Mouse (Mus musculus) c-Kit-positive CD71-negative TER-119-negative erythroid progenitor cells, embryonic 14.5 days (primary cell): ENCODE data around the gene Spata13.

Source experiments
- DNase-seq: peaks from one replicate; pipeline ENCODE4 v3.0.0-alpha.2; 2013; ENCODE audit warnings: low read depth

Gene Spata13

DNA sequence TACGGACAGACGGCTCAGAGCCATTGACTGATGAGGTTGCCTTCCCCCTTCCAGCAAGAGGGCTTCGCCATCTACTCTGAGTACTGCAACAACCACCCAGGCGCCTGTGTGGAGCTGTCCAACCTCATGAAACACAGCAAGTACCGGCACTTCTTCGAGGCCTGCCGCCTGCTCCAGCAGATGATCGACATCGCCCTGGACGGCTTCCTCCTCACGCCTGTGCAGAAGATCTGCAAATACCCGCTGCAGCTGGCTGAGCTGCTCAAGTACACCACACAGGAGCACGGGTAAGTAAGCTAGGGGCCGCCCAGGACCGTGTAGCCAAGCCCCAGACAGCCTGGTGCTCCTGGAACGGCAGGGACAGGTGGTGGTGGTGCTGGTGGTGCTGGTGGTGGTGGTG is 117.8 kb downstream of the Spata13 start:
- no peak for DNase-seq

DNA sequence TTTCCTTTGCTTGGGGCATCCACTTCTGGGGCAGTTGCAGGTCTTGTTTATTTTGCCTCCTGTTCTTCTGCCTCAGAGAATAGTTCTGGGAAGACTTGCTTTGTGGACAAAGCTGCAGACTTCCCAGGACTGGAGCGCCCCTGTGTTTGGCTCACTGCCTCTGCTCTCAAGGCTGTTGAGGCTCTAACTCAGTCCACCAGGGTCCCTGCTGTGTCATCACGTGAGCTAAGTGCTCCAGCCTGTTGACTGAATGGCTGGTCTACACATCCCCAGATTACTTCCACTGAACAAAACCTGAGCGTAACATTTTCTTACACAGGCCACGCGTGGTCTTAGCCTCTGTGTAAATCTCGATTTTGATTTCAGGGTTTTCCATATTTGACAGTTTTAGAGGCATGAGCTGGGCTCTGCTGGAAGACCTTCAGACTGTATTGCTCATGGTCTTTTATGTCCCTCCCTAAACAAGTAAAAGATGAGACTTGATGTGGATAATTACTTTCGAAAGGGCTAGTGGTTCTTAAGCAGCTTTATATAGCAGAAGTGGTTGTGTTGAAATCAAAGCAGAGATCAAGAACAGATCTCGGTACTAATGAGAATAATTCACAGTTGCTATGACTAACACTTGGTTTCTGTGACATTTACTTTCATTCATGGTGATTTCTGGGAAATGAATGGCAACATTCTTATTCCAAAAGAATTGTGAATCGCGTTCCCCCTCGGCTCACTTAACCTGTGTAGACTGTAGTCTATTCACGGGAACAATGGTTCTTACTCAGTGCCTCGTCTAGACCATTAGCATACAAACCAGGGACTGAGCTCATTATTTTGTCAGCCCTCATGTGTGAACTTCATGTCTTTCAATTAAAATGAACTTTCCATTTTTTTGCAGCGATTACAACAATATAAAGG is 119.3 kb downstream of the Spata13 start:
- DNase-seq, result no peak

DNA sequence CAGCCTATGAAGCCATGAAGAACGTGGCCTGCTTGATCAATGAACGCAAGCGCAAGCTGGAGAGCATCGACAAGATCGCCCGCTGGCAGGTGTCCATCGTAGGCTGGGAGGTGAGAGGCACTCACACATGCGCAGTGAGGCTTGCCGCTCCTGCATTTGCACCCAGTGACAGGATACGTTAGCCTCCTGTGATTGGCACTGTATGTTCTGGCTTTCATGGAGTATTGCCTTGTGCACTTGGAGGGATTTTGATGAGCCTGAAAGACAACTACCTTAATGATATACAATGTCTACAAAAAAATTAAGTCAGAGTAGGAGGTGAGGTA is 120.0 kb downstream of the Spata13 start:
- DNase-seq, result no peak

DNA sequence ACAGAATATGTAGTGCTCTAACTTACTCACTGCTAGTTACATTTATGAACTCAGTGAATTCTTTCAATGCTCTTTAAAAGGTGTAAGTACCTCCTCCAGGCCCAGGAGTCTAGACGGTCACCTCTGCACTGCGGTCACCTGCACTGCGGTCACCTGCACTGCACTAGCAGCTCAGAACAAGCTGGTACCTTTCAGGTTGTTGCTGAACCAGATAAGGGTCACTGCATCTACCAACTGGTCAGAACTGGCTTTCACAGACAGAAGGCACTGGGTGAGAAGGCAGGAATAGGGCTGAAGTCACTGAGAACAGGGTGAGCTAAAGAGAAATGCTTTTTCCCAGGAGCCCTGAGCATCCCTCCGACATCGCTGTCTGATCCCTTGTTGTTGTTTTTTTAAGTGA is 120.9 kb downstream of the Spata13 start:
- no peak for DNase-seq

DNA sequence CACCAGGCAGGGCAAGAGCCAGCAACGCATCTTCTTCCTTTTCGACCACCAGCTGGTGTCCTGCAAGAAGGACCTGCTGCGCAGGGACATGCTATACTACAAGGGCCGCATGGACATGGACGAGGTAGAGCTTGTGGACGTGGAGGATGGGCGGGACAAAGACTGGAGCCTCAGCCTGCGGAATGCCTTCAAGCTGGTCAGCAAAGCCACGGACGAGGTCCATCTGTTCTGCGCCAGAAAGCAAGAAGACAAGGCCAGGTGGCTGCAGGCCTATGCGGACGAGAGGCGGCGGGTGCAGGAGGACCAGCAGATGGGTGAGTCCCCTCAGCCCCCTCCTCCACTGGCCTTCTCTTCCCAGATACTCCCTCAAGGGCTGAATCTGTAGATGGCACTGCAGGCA is 122.5 kb downstream of the Spata13 start:
- DNase-seq, result no peak

DNA sequence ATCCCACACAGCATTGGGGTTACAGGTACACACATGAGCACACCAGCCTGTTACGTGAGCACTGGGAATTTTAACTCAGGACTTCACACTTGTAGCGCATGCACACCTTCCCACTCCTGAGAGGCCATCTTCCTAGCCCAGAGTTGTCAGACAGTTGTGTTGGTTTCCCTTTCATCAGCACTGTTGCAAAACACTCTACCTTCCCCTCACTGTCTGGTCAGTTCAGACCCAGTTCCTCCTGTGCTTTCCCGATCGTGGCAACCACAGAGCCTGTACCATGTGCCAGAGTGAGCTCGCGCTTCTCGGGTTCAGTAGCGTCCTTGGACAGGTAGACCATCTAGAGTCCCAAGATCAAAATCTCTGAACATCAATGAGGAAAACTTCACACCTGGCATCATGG is 123.5 kb downstream of the Spata13 start:
- DNase-seq, result no peak

DNA sequence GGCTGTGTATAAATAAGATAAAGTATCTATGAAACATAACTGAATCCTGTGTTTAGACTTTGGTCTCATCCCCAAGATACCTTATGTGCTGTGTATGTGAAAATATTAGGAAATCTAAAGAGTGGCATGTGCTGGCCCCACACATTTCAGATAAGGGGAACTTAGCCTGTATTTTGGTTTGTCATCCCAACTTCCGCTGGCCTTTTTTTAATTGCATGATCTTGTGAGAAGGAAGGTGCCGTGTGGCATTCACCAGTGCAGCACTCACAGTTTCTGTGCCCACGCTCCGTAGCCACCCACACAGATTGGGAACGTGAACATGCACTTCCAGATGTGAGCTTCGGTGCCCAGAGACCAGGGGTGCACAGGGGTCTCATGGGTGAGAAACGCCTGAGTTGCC is 123.9 kb downstream of the Spata13 start:
- DNase-seq, result no peak

DNA sequence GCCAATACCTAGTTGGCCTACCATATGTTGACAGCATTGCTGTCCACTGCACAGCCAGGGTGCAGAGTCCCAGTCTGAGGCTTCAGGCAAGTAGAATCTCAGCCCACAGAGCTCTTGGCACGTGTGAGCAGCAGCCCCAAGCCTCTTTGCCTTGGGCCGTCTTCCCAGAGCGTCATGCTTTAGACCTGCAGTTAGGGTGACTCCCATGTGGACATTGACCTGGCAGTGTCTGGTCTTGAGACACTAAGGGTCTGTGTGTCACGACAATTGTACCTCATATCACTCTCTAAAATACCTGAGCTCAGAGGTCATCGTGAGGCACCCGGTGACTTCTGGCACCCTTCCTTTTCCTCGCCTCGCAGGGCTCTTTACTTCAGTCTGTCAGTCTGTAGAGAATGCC is 125.3 kb downstream of the Spata13 start:
- DNase-seq, result no peak

GRCm38 (mm10) chr14:60761801-60762200 is 128.0 kb downstream of the Spata13 start:
- no peak for DNase-seq

DNA sequence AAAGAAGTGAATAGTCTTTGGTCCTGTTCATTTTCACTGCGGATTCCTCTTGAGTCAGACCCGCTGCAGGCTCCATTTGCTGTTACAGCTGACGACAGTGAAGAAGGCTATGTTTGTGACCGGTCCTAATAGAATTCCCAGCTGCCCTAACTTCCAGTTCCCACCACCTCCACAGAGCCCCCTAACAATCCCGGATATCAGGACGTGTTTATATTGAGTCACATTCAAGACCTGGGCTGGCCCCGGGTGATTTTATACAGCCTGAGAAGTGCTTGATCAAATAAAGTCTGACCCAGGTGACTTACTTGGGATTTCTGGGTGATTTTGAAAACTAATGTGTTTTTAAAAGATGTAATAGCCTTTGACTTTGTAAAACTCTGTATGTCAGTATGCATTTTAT is 129.0 kb downstream of the Spata13 start:
- no peak for DNase-seq

DNA sequence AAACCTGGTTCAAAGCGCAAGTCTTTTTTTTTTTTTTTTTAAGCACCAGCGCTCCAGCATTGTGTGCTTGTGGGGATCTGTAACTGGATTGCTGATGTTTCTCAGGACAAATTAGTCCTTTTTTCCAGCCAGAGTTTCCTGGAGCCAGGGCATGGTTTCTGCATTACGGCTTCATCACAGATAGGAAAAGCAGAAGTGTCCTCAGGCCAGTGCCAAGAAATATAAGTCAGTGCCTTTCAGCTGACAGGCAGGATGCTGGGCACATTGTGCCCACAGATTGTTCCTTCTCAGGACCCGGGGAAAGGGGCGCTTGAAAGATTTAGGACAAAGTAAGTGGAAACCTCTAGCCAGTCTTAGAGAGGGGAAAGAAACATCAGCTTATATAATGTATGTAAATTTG is 129.9 kb downstream of the Spata13 start:
- no peak for DNase-seq

DNA sequence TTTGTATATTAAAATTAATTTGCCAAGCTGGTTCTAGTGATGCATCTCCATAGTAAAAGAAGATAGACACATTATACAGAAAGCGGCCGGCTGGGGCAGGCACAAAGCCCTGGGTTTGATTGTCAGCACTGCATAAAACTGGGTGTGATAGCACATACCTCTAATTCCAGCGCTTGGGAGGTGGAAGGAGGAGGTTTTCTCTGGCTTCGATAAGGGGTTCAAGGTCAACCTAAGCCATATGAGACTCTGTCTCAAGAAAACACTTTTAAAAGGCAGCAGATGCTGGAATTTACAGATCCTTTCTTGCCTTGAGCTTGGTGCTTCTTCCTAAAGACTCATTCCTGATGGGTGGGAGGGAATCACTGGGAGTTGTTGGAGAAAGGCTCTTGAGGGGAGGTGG is 130.7 kb downstream of the Spata13 start:
- DNase-seq, result no peak

GRCm38 (mm10) chr14:60765025-60765424 is 131.2 kb downstream of the Spata13 start:
- no peak for DNase-seq

DNA sequence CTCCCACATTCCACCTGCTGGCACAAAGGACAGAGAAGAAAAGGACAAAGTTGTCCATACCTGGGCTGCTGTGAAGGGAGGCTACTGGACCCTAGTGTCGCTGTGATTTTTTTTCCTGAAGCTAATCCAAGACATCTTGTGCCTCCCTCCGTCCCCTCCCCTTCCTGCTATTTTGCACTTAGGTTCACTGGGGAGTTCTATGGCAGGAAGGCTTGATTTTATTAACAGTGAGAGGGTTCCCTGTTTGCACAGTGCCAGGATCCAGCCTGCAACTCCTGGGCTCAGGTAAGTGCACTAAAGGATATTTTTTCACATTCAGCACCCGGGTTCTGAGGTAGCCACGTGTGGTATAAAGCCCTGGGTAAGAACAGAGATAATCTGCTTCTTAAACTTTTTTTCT is 134.1 kb downstream of the Spata13 start, which contains the start of gene C1qtnf9:
Gene C1qtnf9, plus strand, starts transcription at position 251 of the 400 bp plus-strand sequence.
- no peak for DNase-seq

GRCm38 (mm10) chr14:60769340-60769739 is 135.5 kb downstream of the Spata13 start:
- DNase-seq, result no peak

- DNase-seq, result no peak
Measured at GRCm38 (mm10) chr14:60770594-60770993, 136.8 kb downstream of the Spata13 start.

DNA sequence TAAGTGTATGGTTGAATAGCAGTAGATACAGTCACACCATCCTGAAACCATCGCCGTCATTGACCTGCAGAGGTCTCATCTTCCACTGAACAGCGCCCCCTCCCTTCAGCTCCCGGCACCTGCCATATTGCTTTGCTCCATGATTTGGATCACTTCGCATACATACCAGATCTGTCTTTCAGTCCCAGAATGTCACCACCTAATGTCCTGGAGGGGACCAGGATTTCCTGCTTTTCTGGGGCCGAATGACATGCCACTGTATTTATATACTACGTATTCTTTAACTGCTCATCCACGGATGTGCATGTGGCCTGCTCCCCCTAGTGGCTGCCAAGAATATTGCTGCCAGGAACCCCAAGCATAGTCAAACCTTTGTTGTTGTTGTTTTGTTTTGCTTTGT is 137.3 kb downstream of the Spata13 start:
- DNase-seq, result peak; percentile 51

DNA sequence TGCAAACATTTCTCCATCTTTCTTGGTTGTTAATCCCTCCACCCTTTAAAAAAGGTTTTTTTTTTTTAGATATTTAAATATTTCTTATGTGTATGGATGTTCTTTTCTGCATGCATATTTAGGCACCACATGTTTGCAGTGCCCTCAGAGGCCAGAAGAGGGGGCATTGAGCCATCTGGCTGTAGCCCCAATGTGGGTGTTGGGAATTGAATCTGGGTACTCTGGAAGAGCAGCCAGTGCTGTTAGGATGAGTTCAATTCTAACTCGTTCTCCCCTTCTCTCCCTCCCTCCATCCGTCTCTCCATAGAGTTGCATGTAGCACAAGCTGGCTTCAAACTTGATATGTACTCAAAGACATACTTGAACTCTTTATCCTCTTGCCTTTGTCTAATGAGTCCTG is 139.7 kb downstream of the Spata13 start:
- no peak for DNase-seq

DNA sequence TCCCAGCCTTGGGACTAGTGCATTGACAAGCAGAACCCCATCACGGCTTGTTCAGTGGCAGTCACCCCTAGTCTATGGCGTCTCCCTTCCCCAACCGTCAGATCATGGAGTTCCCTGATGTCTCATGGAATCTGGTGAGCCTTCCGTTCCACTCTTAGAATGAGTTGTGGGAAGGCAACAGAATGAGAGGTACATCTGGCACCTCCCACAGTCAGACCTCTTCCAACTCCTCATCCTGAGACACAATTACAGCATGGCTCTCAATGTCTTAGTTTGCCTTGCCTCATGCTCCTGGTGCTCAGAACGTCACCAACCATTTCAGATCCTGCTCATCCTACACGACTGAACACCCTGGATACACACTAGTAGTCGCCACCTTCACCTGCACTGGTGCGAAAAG is 142.7 kb downstream of the Spata13 start:
- DNase-seq, result no peak

- DNase-seq, result no peak
Measured at GRCm38 (mm10) chr14:60777485-60777919, 143.7 kb downstream of the Spata13 start.

GRCm38 (mm10) chr14:60779198-60779597 is 145.4 kb downstream of the Spata13 start:
- no peak for DNase-seq

GRCm38 (mm10) chr14:60782121-60782656 is 148.4 kb downstream of the Spata13 start:
- DNase-seq, result no peak

- no peak for DNase-seq
Measured at GRCm38 (mm10) chr14:60783196-60783595, 149.4 kb downstream of the Spata13 start.
